Mouse (Mus musculus) limb, embryonic 14.5 days (tissue): ENCODE results near the gene Ppp1r10. TPM values are rescaled to one million over a fixed set of nuclear protein-coding genes. Genes with fewer than 3 reads are reported as not detected.

Source experiments
- ATAC-seq: fragments of 200-750 bp; cut with Nextera tagmentation; 2 replicates; pipeline ENCODE4 v1.8.0; 2017; ENCODE audit warnings: low read depth, moderate number of reproducible peaks, moderate TSS enrichment; ENCODE audit not compliant: low FRiP score
- DNase-seq: peaks from one replicate; pipeline ENCODE4 v3.0.0-alpha.2; 2015; ENCODE audit warnings: low spot score
- H3K27ac ChIP-seq: fragments of 300-500 bp; sonication (generic); replicated peaks from 2 replicates; pipeline ENCODE4 v1.5.1; 2014; ENCODE audit warnings: low read depth, mild to moderate bottlenecking, low read length, moderate library complexity, mixed read lengths
- H3K27me3 ChIP-seq: fragments of 300-500 bp; sonication (generic); 2 replicates; pipeline ENCODE4 v1.6.1; 2014; ENCODE audit warnings: low read length, mixed read lengths; ENCODE audit not compliant: control insufficient read depth, insufficient read depth
- H3K36me3 ChIP-seq: fragments of 300-500 bp; sonication (generic); 2 replicates; pipeline ENCODE4 v1.6.1; 2014; ENCODE audit warnings: mild to moderate bottlenecking, low read length, moderate library complexity, mixed read lengths; ENCODE audit not compliant: control insufficient read depth, insufficient read depth
- H3K4me1 ChIP-seq: fragments of 300-500 bp; sonication (generic); 2 replicates; pipeline ENCODE4 v1.6.1; 2014; ENCODE audit warnings: antibody characterized with exemption, low read length, mixed read lengths; ENCODE audit not compliant: control insufficient read depth, insufficient read depth
- H3K4me2 ChIP-seq: fragments of 300-500 bp; sonication (generic); replicated peaks from 2 replicates; pipeline ENCODE4 v1.6.1; 2014; ENCODE audit warnings: low read depth, mild to moderate bottlenecking, low read length, moderate library complexity; ENCODE audit not compliant: severe bottlenecking
- H3K4me3 ChIP-seq: fragments of 300-500 bp; sonication (generic); replicated peaks from 2 replicates; pipeline ENCODE4 v1.5.1; 2014; ENCODE audit warnings: low read length
- H3K9ac ChIP-seq: fragments of 300-500 bp; sonication (generic); 2 replicates; pipeline ENCODE4 v1.6.1; 2014; ENCODE audit warnings: mild to moderate bottlenecking, low read depth, low read length, moderate library complexity; ENCODE audit not compliant: severe bottlenecking
- H3K9me3 ChIP-seq: fragments of 300-500 bp; sonication (generic); 2 replicates; pipeline ENCODE4 v1.6.1; 2016; ENCODE audit warnings: low read length; ENCODE audit not compliant: control insufficient read depth
- POLR2A ChIP-seq: fragments of 200-500 bp; IDR thresholded peaks from 2 replicates; pipeline ENCODE4 v1.8.0; 2012; ENCODE audit warnings: inconsistent platforms, mild to moderate bottlenecking, moderate library complexity, borderline replicate concordance; ENCODE audit not compliant: insufficient read depth, insufficient read length; ENCODE audit errors: extremely low read depth
- WGBS: fragments of 180-500 bp; shearing (Covaris S2); extraction: QIAGEN DNeasy Blood & Tissue Kit; methylation state at CpG from one replicate; pipeline ENCODE4 v1.1.7; 2014; 5-methylcytosine and 5-hydroxymethylcytosine counted together
- polyA plus RNA-seq, 2 experiments: library from polyadenylated mRNA; depleted of rRNA in 1 of 2; stranded (reverse) in 1 of 2; unstranded in 1 of 2; fragments of >200 nt; fragmentation: Nextera tagmentation in 1 of 2; extraction: Ambion mirVana in 1 of 2; gene quantifications; 2 replicates each; pipeline versions ENCODE4 v1.2.1 to v1.2.3; 2012 to 2014

The Ppp1r10 gene
- polyA plus RNA-seq, 2 experiments, result 30.8 to 39.9 TPM

GRCm38 (mm10) chr17:35958533-35959223, 42.4 kb downstream of the Ppp1r10 start:
- Histone ChIP-seq H3K9me3 (no peaks in the 10 kb centered on the region), H3K9ac (no peak overlapping the region), H3K27ac (no peak overlapping the region), H3K4me2 (no peak overlapping the region), H3K4me3 (no peak overlapping the region), H3K27me3 (no peaks in the 10 kb centered on the region), H3K4me1 (no peaks in the 10 kb centered on the region), H3K36me3 (peaks cover 81% of the 10 kb centered on the region)
- 96% methylated on average over 15 of the region's 15 CpGs for WGBS
- no peak for TF ChIP-seq POLR2A
- no peak for ATAC-seq
- DNase-seq, result no peak

DNA sequence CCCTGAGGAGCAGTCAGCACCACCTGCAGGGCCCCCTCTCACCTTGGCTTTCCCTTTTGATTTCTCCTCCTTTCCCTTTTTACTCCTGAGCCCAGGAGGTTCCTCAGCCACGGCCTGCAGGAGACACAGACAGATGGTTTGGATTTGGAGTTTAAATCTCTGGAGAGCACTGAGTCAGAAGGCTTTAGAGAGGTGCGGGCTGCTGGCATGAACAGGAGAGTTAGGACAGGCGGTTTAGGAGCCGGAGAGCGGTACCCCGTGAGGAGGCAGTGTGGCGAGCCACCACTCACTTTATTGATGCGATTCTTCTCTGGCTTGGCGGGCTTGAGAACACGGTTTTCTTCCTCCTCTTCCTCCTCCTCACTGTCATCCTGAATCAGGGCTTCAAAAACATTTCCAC, 47.0 kb downstream of the Ppp1r10 start:
- no peak for TF ChIP-seq POLR2A
- H3K4me2 ChIP-seq, result no peak overlapping the region
- H3K4me1 ChIP-seq, result no peaks in the 10 kb centered on the region
- no peaks in the 10 kb centered on the region for H3K27me3 ChIP-seq
- 86% methylated on average over 10 of the region's 10 CpGs for WGBS
- no peaks in the 10 kb centered on the region for H3K9me3 ChIP-seq
- no peak overlapping the region for H3K9ac ChIP-seq
- ATAC-seq (no peak), DNase-seq (no peak)
- peaks cover 66% of the 10 kb centered on the region for H3K36me3 ChIP-seq
- H3K4me3 ChIP-seq, result no peak overlapping the region
- no peak overlapping the region for H3K27ac ChIP-seq

DNA sequence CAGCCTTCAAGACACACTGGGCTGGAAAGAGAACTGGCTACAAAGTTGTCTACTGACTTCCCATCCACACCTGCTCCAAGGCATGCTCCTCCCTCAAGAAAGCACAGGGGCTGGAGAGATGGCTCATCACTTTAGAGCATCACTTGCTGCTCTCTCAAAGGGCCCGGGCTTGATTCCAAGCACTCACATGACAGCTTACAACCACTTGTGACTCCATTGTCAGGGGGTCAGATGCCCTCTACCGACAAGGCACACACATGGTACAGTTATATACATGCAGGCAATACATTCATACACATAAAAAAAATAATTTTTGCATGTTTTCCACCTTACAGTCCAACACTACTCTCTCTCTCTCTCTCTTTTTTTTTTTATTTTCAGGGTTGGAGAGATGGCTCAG, 51.4 kb downstream of the Ppp1r10 start:
- no peak overlapping the region for H3K9ac ChIP-seq
- no peak overlapping the region for H3K4me2 ChIP-seq
- no peak for TF ChIP-seq POLR2A
- H3K4me3 ChIP-seq, result no peak overlapping the region
- 88% methylated on average over 2 of the region's 2 CpGs for WGBS
- DNase-seq (no peak), ATAC-seq (no peak)
- no peak overlapping the region for H3K27ac ChIP-seq
- H3K4me1 ChIP-seq, result peaks cover 7% of the 10 kb centered on the region
- H3K36me3 ChIP-seq, result peaks cover 31% of the 10 kb centered on the region
- no peaks in the 10 kb centered on the region for H3K27me3 ChIP-seq
- no peaks in the 10 kb centered on the region for H3K9me3 ChIP-seq

GRCm38 (mm10) chr17:35969418-35970389, 53.5 kb downstream of the Ppp1r10 start, which contains the start of gene Abcf1:
Abcf1 (minus strand) TSS chr17:35969761.
- peak; percentile 98 for ATAC-seq
- Histone ChIP-seq H3K27me3 (no peaks in the 10 kb centered on the region), H3K4me1 (peaks cover 7% of the 10 kb centered on the region), H3K4me3 (peak within 1 kb of the TSS; percentile 74), H3K36me3 (peaks cover 31% of the 10 kb centered on the region), H3K9me3 (no peaks in the 10 kb centered on the region), H3K9ac (peak within 1 kb of the TSS; percentile 75), H3K4me2 (peak within 1 kb of the TSS; percentile 85), H3K27ac (peak within 1 kb of the TSS; percentile 67)
- peak; percentile 96 for DNase-seq
- 0 out of 2 replicates have a peak, but pooled peaks have one; percentile 63 for TF ChIP-seq POLR2A
- 1% methylated on average over 68 of the region's 68 CpGs for WGBS

DNA sequence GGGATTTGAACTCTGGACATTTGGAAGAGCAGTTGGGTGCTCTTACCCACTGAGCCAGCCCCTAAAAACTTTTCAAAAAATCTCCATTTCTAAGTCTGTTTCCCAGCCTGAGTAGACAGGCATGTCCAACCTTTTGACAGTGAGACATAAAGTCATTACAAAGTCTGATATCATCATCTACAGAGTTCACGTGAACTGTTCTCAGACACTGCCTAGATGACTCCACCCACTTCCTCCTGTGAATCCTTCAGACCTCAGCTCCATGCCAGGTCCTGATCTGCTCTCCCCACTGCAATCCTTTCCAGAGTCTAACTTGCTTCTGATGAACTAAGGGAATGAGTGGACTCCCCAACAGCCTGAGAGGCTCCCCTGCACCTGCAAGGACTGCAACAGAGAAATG, 55.9 kb downstream of the Ppp1r10 start:
- Histone ChIP-seq H3K4me1 (peaks cover 7% of the 10 kb centered on the region), H3K9me3 (no peaks in the 10 kb centered on the region), H3K27me3 (no peaks in the 10 kb centered on the region), H3K4me2 (no peak overlapping the region), H3K36me3 (peaks cover 29% of the 10 kb centered on the region), H3K4me3 (no peak overlapping the region), H3K27ac (no peak overlapping the region), H3K9ac (no peak overlapping the region)
- no peak for DNase-seq
- TF ChIP-seq POLR2A, result no peak
- 70% methylated on average over 1 of the region's 1 CpGs for WGBS
- no peak for ATAC-seq
